9 mouse cellular contexts compared by ENCODE assay signal in the genomic region with DNA sequence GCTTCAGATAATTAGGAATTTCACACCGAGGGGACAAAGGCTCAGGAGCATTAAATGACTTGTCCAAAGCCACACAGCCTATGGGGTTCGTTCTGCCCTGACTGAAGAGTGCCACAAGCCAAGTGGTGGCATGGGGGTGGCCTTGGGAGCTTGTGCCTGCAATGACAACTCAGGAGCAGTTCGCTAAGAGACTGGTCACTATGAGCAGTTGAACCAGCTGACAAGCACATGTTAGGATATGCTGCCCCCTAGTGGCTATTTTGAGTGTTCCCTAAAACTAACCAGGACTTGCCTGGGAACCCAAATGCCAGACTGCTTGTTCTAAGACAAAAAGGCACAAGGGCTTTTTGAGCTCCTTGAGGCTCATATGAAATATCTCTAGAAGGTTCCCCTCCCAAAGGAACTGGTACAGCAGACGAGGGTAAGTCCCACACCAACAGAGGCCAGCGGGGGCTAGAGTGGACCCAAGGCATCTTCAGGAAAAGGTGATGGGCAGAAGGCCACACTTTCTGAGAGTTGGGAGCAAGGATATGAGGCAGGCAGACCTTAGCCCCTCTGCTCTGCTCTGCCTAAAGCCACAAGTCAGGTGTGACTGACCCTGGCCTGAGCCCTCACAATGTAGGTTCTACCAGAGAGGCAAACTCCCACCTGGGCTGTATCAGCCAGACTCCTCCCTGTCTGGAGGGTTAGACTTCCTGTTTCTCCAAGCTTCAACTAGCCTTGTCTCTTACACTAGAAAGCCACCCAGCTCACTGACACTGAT. TPM values are rescaled to one million over a fixed set of nuclear protein-coding genes. Genes with fewer than 3 reads are reported as not detected.
DNase-seq lines count a peak whose midpoint lies in the region; ATAC-seq lines count a peak whose summit lies in the region.
"Had no signal": no experiment of that assay in that cellular context is flagged by ENCODE, and none has a peak within 500 bp of the region (broad histone marks: within the 10 kb centered on the region; RNA-seq: fewer than 3 reads in every experiment).

No protein-coding gene starts in this region.

- H3K9ac ChIP-seq in intestine, embryonic 14.5 days (ENCODE audit: low read length), result no peak overlapping the region
- H3K9ac ChIP-seq in intestine, embryonic 15.5 days, result no peak overlapping the region
- no peak overlapping the region for H3K9ac ChIP-seq in midbrain, embryonic 14.5 days (replicated peaks; ENCODE audit: low read length)

- no peak overlapping the region for H3K4me3 ChIP-seq in intestine, embryonic 14.5 days (ENCODE audit: low read depth, low read length)
- no peak overlapping the region for H3K4me3 ChIP-seq in intestine, embryonic 15.5 days (replicated peaks)
- no peak overlapping the region for H3K4me3 ChIP-seq in midbrain, embryonic 14.5 days (replicated peaks; ENCODE audit: low read depth, low read length)

- no peaks in the 10 kb centered on the region for H3K4me1 ChIP-seq in intestine, embryonic 14.5 days (replicated peaks; ENCODE audit: control insufficient read depth, insufficient read depth, low read length)
- no peaks in the 10 kb centered on the region for H3K4me1 ChIP-seq in intestine, embryonic 15.5 days (replicated peaks)
- H3K4me1 ChIP-seq in midbrain, embryonic 14.5 days (ENCODE audit: control insufficient read depth, insufficient read depth, low read length), result no peaks in the 10 kb centered on the region

- no peak overlapping the region for H3K27ac ChIP-seq in intestine, embryonic 14.5 days (ENCODE audit: low read depth)
- no peak overlapping the region for H3K27ac ChIP-seq in intestine, embryonic 15.5 days
- no peak overlapping the region for H3K27ac ChIP-seq in midbrain, embryonic 14.5 days (replicated peaks; ENCODE audit: low read depth, low read length)

- no peaks in the 10 kb centered on the region for H3K27me3 ChIP-seq in intestine, embryonic 14.5 days (replicated peaks; ENCODE audit: control insufficient read depth, insufficient read depth, low read length)
- no peaks in the 10 kb centered on the region for H3K27me3 ChIP-seq in intestine, embryonic 15.5 days (replicated peaks)
- no peaks in the 10 kb centered on the region for H3K27me3 ChIP-seq in midbrain, embryonic 14.5 days (ENCODE audit: control insufficient read depth, insufficient read depth, low read length)

- no peak for ATAC-seq in intestine, embryonic 14.5 days (replicated peaks; ENCODE audit: low FRiP score, low TSS enrichment, low read depth)
- no peak for ATAC-seq in intestine, embryonic 15.5 days
- ATAC-seq in granulocyte monocyte progenitor cell, adult 5-6 weeks (replicated peaks; ENCODE audit: poor library complexity, severe bottlenecking), result peak; percentile 63; the same call in 1 of the 2 replicates
- ATAC-seq in midbrain, embryonic 14.5 days (ENCODE audit: low FRiP score, low TSS enrichment), result no peak

- DNase-seq in intestine, embryonic 14.5 days (ENCODE audit: low spot score), result peak; percentile 75
- peak; percentile 37 for DNase-seq in T-cell, adult 2 months (ENCODE audit: low spot score)
- peak; percentile 85 for DNase-seq in cerebellum, postnatal 14 days
- peak; percentile 70 to 79 for DNase-seq in layer of hippocampus, postnatal 10 days (ENCODE audit: low spot score in 2 of 2)
- DNase-seq in midbrain, embryonic 14.5 days, result peak; percentile 95
- peak; percentile 44 to 70 for DNase-seq in spleen, postnatal 4 days (ENCODE audit: low spot score in 2 of 2)

- H3K4me2 ChIP-seq in intestine, embryonic 14.5 days (ENCODE audit: low read length), result no peak overlapping the region
- no peak overlapping the region for H3K4me2 ChIP-seq in intestine, embryonic 15.5 days (replicated peaks)
- no peak overlapping the region for H3K4me2 ChIP-seq in midbrain, embryonic 14.5 days (ENCODE audit: low read length)

- H3K36me3 ChIP-seq in intestine, embryonic 14.5 days (ENCODE audit: control insufficient read depth, insufficient read depth, low read length), result no peaks in the 10 kb centered on the region
- no peaks in the 10 kb centered on the region for H3K36me3 ChIP-seq in intestine, embryonic 15.5 days
- H3K36me3 ChIP-seq in midbrain, embryonic 14.5 days (ENCODE audit: control insufficient read depth, insufficient read depth, low read length), result no peaks in the 10 kb centered on the region

- WGBS in intestine, embryonic 14.5 days, result 39% methylated on average over 5 of the region's 5 CpGs
- 26% methylated on average over 5 of the region's 5 CpGs for WGBS in intestine, embryonic 15.5 days
- WGBS in midbrain, embryonic 14.5 days, result 36% methylated on average over 5 of the region's 5 CpGs

- H3K9me3 ChIP-seq in intestine, embryonic 14.5 days (ENCODE audit: control insufficient read depth, low read length), result no peaks in the 10 kb centered on the region
- no peaks in the 10 kb centered on the region for H3K9me3 ChIP-seq in intestine, embryonic 15.5 days
- H3K9me3 ChIP-seq in midbrain, embryonic 14.5 days (ENCODE audit: control insufficient read depth, low read length), result no peaks in the 10 kb centered on the region

RNA-seq across cellular contexts. Expression of gene Mtfp1, which starts 11.7 kb away (rescaled TPM):
- 22.5 and 25.2 TPM in 2 replicates for polyA plus RNA-seq in intestine, embryonic 14.5 days (2014; fragmentation: Nextera tagmentation; extraction: Ambion mirVana)
- 32.2 and 37.0 TPM in 2 replicates for polyA plus RNA-seq in intestine, embryonic 15.5 days (2015; fragmentation: Nextera tagmentation; extraction: Ambion mirVana)
- 9.9 and 11.1 TPM in 2 replicates for total RNA-seq in granulocyte monocyte progenitor cell, adult 5-6 weeks (2014; fragmentation: Nextera tagmentation)
- total RNA-seq in granulocyte monocyte progenitor cell, adult 5-6 weeks (2017), result 8.7 and 13.3 TPM in 2 replicates
- total RNA-seq in layer of hippocampus, postnatal 10 days (2021), result 10 to 100 TPM; 62.5 to 66.0 TPM
- 7.6 and 9.1 TPM in 2 replicates for polyA plus RNA-seq in midbrain, embryonic 14.5 days (2014; fragmentation: Nextera tagmentation; extraction: Ambion mirVana)

RNA-seq across cellular contexts. Expression of gene Sec14l3, which starts 18.9 kb away (rescaled TPM):
- polyA plus RNA-seq in intestine, embryonic 14.5 days (2014; fragmentation: Nextera tagmentation; extraction: Ambion mirVana), result not detected in 2 replicates
- polyA plus RNA-seq in intestine, embryonic 15.5 days (2015; fragmentation: Nextera tagmentation; extraction: Ambion mirVana), result not detected in 2 replicates
- total RNA-seq in granulocyte monocyte progenitor cell, adult 5-6 weeks (2014; fragmentation: Nextera tagmentation), result not detected in 2 replicates
- not detected in 2 replicates for total RNA-seq in granulocyte monocyte progenitor cell, adult 5-6 weeks (2017)
- 1 to 10 TPM; 3.7 to 4.5 TPM for total RNA-seq in layer of hippocampus, postnatal 10 days (2021)
- polyA plus RNA-seq in midbrain, embryonic 14.5 days (2014; fragmentation: Nextera tagmentation; extraction: Ambion mirVana), result 0.38 and 0.77 TPM in 2 replicates
- total RNA-seq: common myeloid progenitor, adult 5-6 weeks had no signal

RNA-seq across cellular contexts. Expression of gene Sec14l2, which starts 39.7 kb away (rescaled TPM):
- polyA plus RNA-seq in intestine, embryonic 14.5 days (2014; fragmentation: Nextera tagmentation; extraction: Ambion mirVana), result 0.84 and 1.1 TPM in 2 replicates
- 1.4 and 1.7 TPM in 2 replicates for polyA plus RNA-seq in intestine, embryonic 15.5 days (2015; fragmentation: Nextera tagmentation; extraction: Ambion mirVana)
- not detected in 2 replicates for total RNA-seq in granulocyte monocyte progenitor cell, adult 5-6 weeks (2014; fragmentation: Nextera tagmentation)
- total RNA-seq in granulocyte monocyte progenitor cell, adult 5-6 weeks (2017), result not detected in 2 replicates
- total RNA-seq in layer of hippocampus, postnatal 10 days (2021), result 10 to 100 TPM; 24.3 to 26.8 TPM
- 2.0 and 3.3 TPM in 2 replicates for polyA plus RNA-seq in midbrain, embryonic 14.5 days (2014; fragmentation: Nextera tagmentation; extraction: Ambion mirVana)

RNA-seq across cellular contexts. Expression of gene Rnf215, which starts 51.5 kb away (rescaled TPM):
- 24.9 and 27.7 TPM in 2 replicates for polyA plus RNA-seq in intestine, embryonic 14.5 days (2014; fragmentation: Nextera tagmentation; extraction: Ambion mirVana)
- 20.2 and 21.8 TPM in 2 replicates for polyA plus RNA-seq in intestine, embryonic 15.5 days (2015; fragmentation: Nextera tagmentation; extraction: Ambion mirVana)
- total RNA-seq in granulocyte monocyte progenitor cell, adult 5-6 weeks (2014; fragmentation: Nextera tagmentation), result 10.5 and 13.1 TPM in 2 replicates
- 6.6 and 7.8 TPM in 2 replicates for total RNA-seq in granulocyte monocyte progenitor cell, adult 5-6 weeks (2017)
- 10 to 100 TPM; 47.7 to 49.4 TPM for total RNA-seq in layer of hippocampus, postnatal 10 days (2021)
- 52.7 and 52.9 TPM in 2 replicates for polyA plus RNA-seq in midbrain, embryonic 14.5 days (2014; fragmentation: Nextera tagmentation; extraction: Ambion mirVana)

RNA-seq across cellular contexts. Expression of gene Sec14l4, which starts 52.2 kb away (rescaled TPM):
- polyA plus RNA-seq in intestine, embryonic 14.5 days (2014; fragmentation: Nextera tagmentation; extraction: Ambion mirVana), result 0.05 and 0.38 TPM in 2 replicates
- 0.52 and 0.63 TPM in 2 replicates for polyA plus RNA-seq in intestine, embryonic 15.5 days (2015; fragmentation: Nextera tagmentation; extraction: Ambion mirVana)
- not detected in 2 replicates for total RNA-seq in granulocyte monocyte progenitor cell, adult 5-6 weeks (2014; fragmentation: Nextera tagmentation)
- total RNA-seq in granulocyte monocyte progenitor cell, adult 5-6 weeks (2017), result not detected in 2 replicates
- total RNA-seq in layer of hippocampus, postnatal 10 days (2021), result 1 to 10 TPM in 1 of 2 experiments, under 1 TPM in 1; 0.38 to 1.1 TPM
- polyA plus RNA-seq in midbrain, embryonic 14.5 days (2014; fragmentation: Nextera tagmentation; extraction: Ambion mirVana), result not detected in 2 replicates
- total RNA-seq: common myeloid progenitor, adult 5-6 weeks had no signal

Comparison
In these comparisons a context has a peak if more than half of its experiments do, and no peak if none do; other contexts are left out.
1. DNase-seq: peak in every context shown above with its lines; median percentile 95 in midbrain, embryonic 14.5 days; 85 in cerebellum, postnatal 14 days; 75 in intestine, embryonic 14.5 days; 74 in layer of hippocampus, postnatal 10 days; 57 in spleen, postnatal 4 days; 37 in T-cell, adult 2 months.